Mouse (Mus musculus): ENCODE measurements around the gene Dera.

The Dera gene

GRCm38 (mm10) chr6:137806342-137806741 is 52.0 kb downstream of the Dera start:
- no peak for DNase-seq (ENCODE audit: low spot score in 2 of 2)

GRCm38 (mm10) chr6:137806806-137807205 is 52.5 kb downstream of the Dera start:
- DNase-seq (ENCODE audit: low spot score in 2 of 2): no peak

- DNase-seq (ENCODE audit: low spot score in 2 of 2): no peak
Measured at GRCm38 (mm10) chr6:137807296-137807695, 53.0 kb downstream of the Dera start.

- no peak for DNase-seq (ENCODE audit: low spot score in 2 of 2)
Measured at GRCm38 (mm10) chr6:137808706-137809105, 54.4 kb downstream of the Dera start.

GRCm38 (mm10) chr6:137810136-137810535 is 55.8 kb downstream of the Dera start:
- DNase-seq (ENCODE audit: low spot score in 2 of 2): no peak

- DNase-seq (ENCODE audit: low spot score in 2 of 2): no peak
Measured at GRCm38 (mm10) chr6:137814006-137814405, 59.7 kb downstream of the Dera start.

GRCm38 (mm10) chr6:137816508-137816907 is 62.2 kb downstream of the Dera start:
- peak; percentile 15 for DNase-seq (ENCODE audit: low spot score in 2 of 2)

- no peak for DNase-seq (ENCODE audit: low spot score in 2 of 2)
Measured at GRCm38 (mm10) chr6:137822550-137822949, 68.2 kb downstream of the Dera start.

GRCm38 (mm10) chr6:137824046-137825021 is 70.0 kb downstream of the Dera start:
- DNase-seq (ENCODE audit: low spot score in 2 of 2): no peak

- DNase-seq (ENCODE audit: low spot score in 2 of 2): no peak
Measured at GRCm38 (mm10) chr6:137825022-137825613, 70.8 kb downstream of the Dera start.

- no peak for DNase-seq (ENCODE audit: low spot score in 2 of 2)
Measured at GRCm38 (mm10) chr6:137829056-137829776, 74.9 kb downstream of the Dera start.

GRCm38 (mm10) chr6:137836799-137837198 is 82.5 kb downstream of the Dera start:
- DNase-seq (ENCODE audit: low spot score in 2 of 2): no peak

GRCm38 (mm10) chr6:137843337-137843736 is 89.0 kb downstream of the Dera start:
- DNase-seq (ENCODE audit: low spot score in 2 of 2): peak; percentile 4 to 13

- no peak for DNase-seq (ENCODE audit: low spot score in 2 of 2)
Measured at GRCm38 (mm10) chr6:137857198-137858194, 103.2 kb downstream of the Dera start.

- no peak for DNase-seq (ENCODE audit: low spot score in 2 of 2)
Measured at GRCm38 (mm10) chr6:137869903-137870580, 115.7 kb downstream of the Dera start.

GRCm38 (mm10) chr6:137870667-137871066 is 116.3 kb downstream of the Dera start:
- peak; percentile 48 to 50 for DNase-seq (ENCODE audit: low spot score in 2 of 2)

- peak; percentile 37 to 50 for DNase-seq (ENCODE audit: low spot score in 2 of 2)
Measured at GRCm38 (mm10) chr6:137872055-137872735, 117.8 kb downstream of the Dera start.

- DNase-seq (ENCODE audit: low spot score in 2 of 2): no peak
Measured at GRCm38 (mm10) chr6:137874471-137875244, 120.3 kb downstream of the Dera start.

GRCm38 (mm10) chr6:137885644-137886043 is 131.3 kb downstream of the Dera start:
- no peak for DNase-seq (ENCODE audit: low spot score in 2 of 2)

Data from right cerebral cortex, postnatal 36 days (tissue).